Mouse (Mus musculus) MEL (cell line): ENCODE data around the gene Iqgap3. TPM values are rescaled to one million over a fixed set of nuclear protein-coding genes. Genes with fewer than 3 reads are reported as not detected.

Experiments used
- DNase-seq: peaks from one replicate; pipeline ENCODE4 v3.0.0; 2011; ENCODE audit warnings: low read depth, low spot score
- H3K27ac ChIP-seq: 2 replicates; pipeline ENCODE4 v1.5.1; 2012; ENCODE audit warnings: low read depth, mild to moderate bottlenecking, control low read depth, low read length, moderate library complexity; ENCODE audit not compliant: control insufficient read depth
- H3K27me3 ChIP-seq, 2 experiments: fragments of 150-350 bp in 1 of 2; sonication (generic) in 1 of 2; 2 replicates each; pipeline ENCODE4 v1.6.1; 2012; ENCODE audit warnings: low read length in 2 of 2, mild to moderate bottlenecking in 2 of 2, improper control_type of control experiment in 1 of 2, moderate library complexity in 1 of 2; ENCODE audit not compliant: insufficient read depth in 2 of 2, control insufficient read depth in 1 of 2
- H3K36me3 ChIP-seq, 2 experiments: 2 replicates each; pipeline ENCODE4 v1.6.1; 2012 to 2014; ENCODE audit warnings: low read length in 2 of 2, improper control_type of control experiment in 1 of 2, inconsistent platforms in 1 of 2, mild to moderate bottlenecking in 1 of 2; ENCODE audit not compliant: insufficient read depth in 2 of 2, control insufficient read depth in 1 of 2
- H3K4me1 ChIP-seq, 2 experiments: fragments of 150-350 bp in 1 of 2; sonication (generic) in 1 of 2; 2 replicates each; pipeline ENCODE4 v1.6.1; 2012; ENCODE audit warnings: low read length in 2 of 2, improper control_type of control experiment in 1 of 2, mild to moderate bottlenecking in 1 of 2; ENCODE audit not compliant: insufficient read depth in 2 of 2, control insufficient read depth in 1 of 2
- H3K4me3 ChIP-seq, 2 experiments: fragments of 150-350 bp in 1 of 2; sonication (generic) in 1 of 2; 2 replicates each; pipeline ENCODE4 v1.5.1; 2012; ENCODE audit warnings: low read depth in 2 of 2, low read length in 2 of 2, mild to moderate bottlenecking in 2 of 2, moderate library complexity in 2 of 2, control low read depth in 1 of 2, improper control_type of control experiment in 1 of 2; ENCODE audit not compliant: control insufficient read depth in 1 of 2, insufficient read depth in 1 of 2
- H3K79me2 ChIP-seq: 2 replicates; pipeline ENCODE4 v1.6.1; 2012; ENCODE audit warnings: mild to moderate bottlenecking, low read length, moderate library complexity; ENCODE audit not compliant: control insufficient read depth, poor library complexity, insufficient read depth
- H3K9ac ChIP-seq: 2 replicates; pipeline ENCODE4 v1.6.1; 2012; ENCODE audit warnings: low read depth, mild to moderate bottlenecking, control low read depth, low read length, moderate library complexity; ENCODE audit not compliant: control insufficient read depth, poor library complexity, severe bottlenecking
- H3K9me3 ChIP-seq: fragments of 150-350 bp; sonication (generic); replicated peaks from 2 replicates; pipeline ENCODE4 v1.6.1; 2012; ENCODE audit warnings: mild to moderate bottlenecking, low read length, improper control_type of control experiment, moderate library complexity; ENCODE audit not compliant: insufficient read depth
- BHLHE40 ChIP-seq: IDR thresholded peaks from 2 replicates; pipeline ENCODE4 v1.6.1; 2012; ENCODE audit warnings: low read depth, mild to moderate bottlenecking, inconsistent platforms, low read length, improper control_type of control experiment, borderline replicate concordance
- CHD1 ChIP-seq: IDR thresholded peaks from 2 replicates; pipeline ENCODE4 v1.6.1; 2012; ENCODE audit warnings: low read depth, mild to moderate bottlenecking, inconsistent platforms, low read length, improper control_type of control experiment
- EP300 ChIP-seq, 2 experiments: IDR thresholded peaks; 2 replicates each; pipeline ENCODE4 v1.6.1; 2011; ENCODE audit warnings: improper control_type of control experiment in 2 of 2, low read length in 2 of 2, low read depth in 1 of 2, mild to moderate bottlenecking in 1 of 2
- GABPA ChIP-seq: IDR thresholded peaks from 2 replicates; pipeline ENCODE4 v1.6.1; 2012; ENCODE audit warnings: low read depth, mild to moderate bottlenecking, inconsistent platforms, low read length, improper control_type of control experiment, moderate library complexity
- KAT2A ChIP-seq: conservative IDR thresholded peaks from 2 replicates; pipeline ENCODE4 v1.6.1; 2012; ENCODE audit warnings: low read depth, low read length, improper control_type of control experiment, inconsistent platforms
- MAFK ChIP-seq: IDR thresholded peaks from 2 replicates; pipeline ENCODE4 v1.6.1; 2011; ENCODE audit warnings: low read depth, mild to moderate bottlenecking, low read length, improper control_type of control experiment, borderline replicate concordance
- MAX ChIP-seq: IDR thresholded peaks from 2 replicates; pipeline ENCODE4 v1.6.1; 2011; ENCODE audit warnings: low read length, improper control_type of control experiment
- MAZ ChIP-seq: IDR thresholded peaks from 2 replicates; pipeline ENCODE4 v1.6.1; 2012; ENCODE audit warnings: low read depth, mild to moderate bottlenecking, inconsistent platforms, low read length, improper control_type of control experiment
- MXI1 ChIP-seq: IDR thresholded peaks from 2 replicates; pipeline ENCODE4 v1.6.1; 2011; ENCODE audit warnings: mild to moderate bottlenecking, low read depth, low read length, improper control_type of control experiment
- MYB ChIP-seq: IDR thresholded peaks from 2 replicates; pipeline ENCODE4 v1.6.1; 2011; ENCODE audit warnings: mild to moderate bottlenecking, low read depth, low read length, improper control_type of control experiment
- MYC ChIP-seq: IDR thresholded peaks from 2 replicates; pipeline ENCODE4 v1.6.1; 2011; ENCODE audit warnings: low read depth, mild to moderate bottlenecking, low read length, improper control_type of control experiment, moderate library complexity
- NELFE ChIP-seq: IDR thresholded peaks from 2 replicates; pipeline ENCODE4 v1.6.1; 2011; ENCODE audit warnings: low read depth, low read length, improper control_type of control experiment
- POLR2AphosphoS5 ChIP-seq: IDR thresholded peaks from 2 replicates; pipeline ENCODE4 v1.6.1; 2012; ENCODE audit warnings: low read depth, borderline replicate concordance, mild to moderate bottlenecking, inconsistent platforms, low read length, moderate library complexity, mixed read lengths
- RCOR1 ChIP-seq: IDR thresholded peaks from 2 replicates; pipeline ENCODE4 v1.6.1; 2012; ENCODE audit warnings: low read depth, mild to moderate bottlenecking, inconsistent platforms, low read length, improper control_type of control experiment
- SIN3A ChIP-seq: IDR thresholded peaks from 2 replicates; pipeline ENCODE4 v1.6.1; 2012; ENCODE audit warnings: low read length, improper control_type of control experiment, inconsistent platforms
- TAL1 ChIP-seq: IDR thresholded peaks from 2 replicates; pipeline ENCODE4 v1.6.1; 2012; ENCODE audit warnings: mild to moderate bottlenecking, inconsistent platforms, low read length, moderate library complexity, mixed read lengths
- TBP ChIP-seq: IDR thresholded peaks from 2 replicates; pipeline ENCODE4 v1.8.0; 2011; ENCODE audit warnings: low read depth, low read length, improper control_type of control experiment
- TCF12 ChIP-seq: IDR thresholded peaks from 2 replicates; pipeline ENCODE4 v1.6.1; 2014; ENCODE audit warnings: low read depth, mild to moderate bottlenecking, inconsistent platforms, low read length, improper control_type of control experiment, moderate library complexity
- USF1 ChIP-seq: IDR thresholded peaks from 2 replicates; pipeline ENCODE4 v1.6.1; 2014; ENCODE audit warnings: low read depth, mild to moderate bottlenecking, inconsistent platforms, low read length, improper control_type of control experiment, moderate library complexity
- ZC3H11A ChIP-seq: IDR thresholded peaks from 2 replicates; pipeline ENCODE4 v1.6.1; 2012; ENCODE audit warnings: low read depth, mild to moderate bottlenecking, inconsistent platforms, low read length, improper control_type of control experiment
- ZKSCAN1 ChIP-seq: IDR thresholded peaks from 2 replicates; pipeline ENCODE4 v1.6.1; 2012; ENCODE audit warnings: low read depth, mild to moderate bottlenecking, inconsistent platforms, low read length, improper control_type of control experiment, moderate library complexity
- ZMIZ1 ChIP-seq: IDR thresholded peaks from 2 replicates; pipeline ENCODE4 v1.6.1; 2012; ENCODE audit warnings: low read depth, mild to moderate bottlenecking, inconsistent platforms, low read length, improper control_type of control experiment, moderate library complexity
- polyA plus RNA-seq, 2 experiments: library from polyadenylated mRNA; stranded (reverse) in 1 of 2; unstranded in 1 of 2; fragments of >175 nt in 1 of 2; fragments of >200 nt in 1 of 2; gene quantifications; 2 replicates each; pipeline versions ENCODE4 v1.2.1 to v1.2.4; 2012; ENCODE audit warnings: low replicate concordance in 2 of 2, low read depth in 1 of 2; ENCODE audit not compliant: insufficient read length in 2 of 2, insufficient read depth in 1 of 2, missing spikeins in 1 of 2
- total RNA-seq: library from RNA; depleted of rRNA; stranded (reverse); fragments of 300-350 nt; gene quantifications from 2 replicates; pipeline ENCODE4 v1.2.3, GENCODE M21; 2012

Gene Iqgap3
- total and polyA plus RNA-seq, 3 experiments: 21.1 to 42.5 TPM; not detected in 1

GRCm38 (mm10) chr3:88090106-88090505 is 8.3 kb downstream of the Iqgap3 start:
- DNase-seq: no peak
- H3K4me3 ChIP-seq: no peak overlapping the region
- H3K36me3 ChIP-seq: peaks cover 0 to 2% of the 10 kb centered on the region in 2 experiments; a peak in 2 of 4 replicates
- no peaks in the 10 kb centered on the region for H3K4me1 ChIP-seq
- no peaks in the 10 kb centered on the region for H3K9me3 ChIP-seq
- H3K9ac ChIP-seq: no peak overlapping the region
- H3K27ac ChIP-seq: no peak overlapping the region
- no peak for TF ChIP-seq TBP
- TF ChIP-seq EP300 (IDR thresholded peaks at IDR 0.05; ENCODE audit: low read depth in 1 of 2, low read length in 2 of 2): no peak
- no peak for TF ChIP-seq MYB
- no peak for TF ChIP-seq BHLHE40
- no peak for TF ChIP-seq MAFK
- no peak for TF ChIP-seq GABPA
- TF ChIP-seq KAT2A: no peak
- TF ChIP-seq MYC: no peak
- TF ChIP-seq MAX: no peak
- no peak for TF ChIP-seq MAZ
- TF ChIP-seq ZC3H11A: no peak
- H3K79me2 ChIP-seq: no peaks in the 10 kb centered on the region
- no peaks in the 10 kb centered on the region for H3K27me3 ChIP-seq

GRCm38 (mm10) chr3:88090616-88091015 is 8.8 kb downstream of the Iqgap3 start:
- H3K9ac ChIP-seq: no peak overlapping the region
- DNase-seq: no peak
- H3K9me3 ChIP-seq: no peaks in the 10 kb centered on the region
- peaks cover 0 to 2% of the 10 kb centered on the region in 2 experiments; a peak in 2 of 4 replicates for H3K36me3 ChIP-seq
- no peaks in the 10 kb centered on the region for H3K79me2 ChIP-seq
- H3K4me1 ChIP-seq: no peaks in the 10 kb centered on the region
- TF ChIP-seq BHLHE40 (no peak), KAT2A (no peak), USF1 (no peak), POLR2AphosphoS5 (no peak), MYC (no peak), ZKSCAN1 (no peak), ZMIZ1 (no peak), TBP (no peak), TCF12 (no peak), SIN3A (no peak), NELFE (no peak), TAL1 (no peak), CHD1 (no peak), EP300 (IDR thresholded peaks at IDR 0.05; ENCODE audit: low read depth in 1 of 2, low read length in 2 of 2) (no peak), MXI1 (no peak), RCOR1 (no peak)
- H3K27ac ChIP-seq: no peak overlapping the region
- no peaks in the 10 kb centered on the region for H3K27me3 ChIP-seq
- no peak overlapping the region for H3K4me3 ChIP-seq
